Mouse (Mus musculus): Measurements from ENCODE around the gene Supt7l.

- TF ChIP-seq CTCF (IDR thresholded peaks at IDR 0.05; ENCODE audit: borderline replicate concordance, control insufficient read depth, extremely low read depth, insufficient read depth, low read length, poor library complexity) = no peak
- TF ChIP-seq POLR2A (IDR thresholded peaks at IDR 0.05; ENCODE audit: control insufficient read depth, extremely low read depth, insufficient read depth, low read length, poor library complexity) = no peak
These were observed 408 bp downstream of the Supt7l start for GRCm38 (mm10) chr5:31527117-31527680.

Measured in thymus, adult 2 months (tissue).